Mouse (Mus musculus): ENCODE data around the gene Rab6b. TPM values are rescaled to one million over a fixed set of nuclear protein-coding genes. Genes with fewer than 3 reads are reported as not detected.

The Rab6b gene
- 99.8 and 128 TPM in 2 replicates for polyA plus RNA-seq (2021; fragmentation: Nextera tagmentation)
- long read RNA-seq, experiment 1, full-length matches to known transcripts = 173 of 363 reads
- long read RNA-seq, experiment 1, partial matches to known transcripts = 183 of 363 reads
- long read RNA-seq, experiment 1, other reads (novel, unspliced or antisense) = 7 of 363 reads
- long read RNA-seq, experiment 2, full-length matches to known transcripts = 512 of 940 reads
- long read RNA-seq, experiment 2, partial matches to known transcripts = 174 of 940 reads
- long read RNA-seq, experiment 2, other reads (novel, unspliced or antisense) = 254 of 940 reads

GRCm38 (mm10) chr9:103111621-103112470 lies at the start of gene Rab6b:
Gene Rab6b, plus strand, starts transcription at chr9:103111787.

GRCm38 (mm10) chr9:103201561-103202260 lies 90.1 kb downstream of the Rab6b start, which contains the start of gene Srprb:
Gene Srprb, minus strand, starts transcription at chr9:103202137.

GRCm38 (mm10) chr9:103230151-103230951 lies 118.8 kb downstream of the Rab6b start, which contains the start of the genes Gm20425 and Trf:
Gene Gm20425, minus strand, starts transcription at chr9:103230307.
Gene Trf, minus strand, starts transcription at chr9:103230444.

Other genes with a start within 250 kb of the Rab6b start
- 1.4 and 2.1 TPM in 2 replicates for gene Slco2a1, start 123.1 kb upstream of the Rab6b start, polyA plus RNA-seq (2021; fragmentation: Nextera tagmentation)
- gene Srprb, start 90.3 kb downstream of the Rab6b start, polyA plus RNA-seq (2021; fragmentation: Nextera tagmentation) = 28.8 and 30.0 TPM in 2 replicates
- gene Gm20425, start 118.5 kb downstream of the Rab6b start, polyA plus RNA-seq (2021; fragmentation: Nextera tagmentation) = 0.60 and 1.3 TPM in 2 replicates
- 797 and 951 TPM in 2 replicates for gene Trf, start 118.7 kb downstream of the Rab6b start, polyA plus RNA-seq (2021; fragmentation: Nextera tagmentation)
- gene 1300017J02Rik, start 193.3 kb downstream of the Rab6b start, polyA plus RNA-seq (2021; fragmentation: Nextera tagmentation) = 0.46 TPM in 1 of 2 replicates, not detected in the other
- 1.7 and 1.8 TPM in 2 replicates for gene Topbp1, start 193.4 kb downstream of the Rab6b start, polyA plus RNA-seq (2021; fragmentation: Nextera tagmentation)